Mouse (Mus musculus): ENCODE results near the gene Il9r.

GRCm38 (mm10) chr11:32230220-32230619 lies 30.1 kb upstream of the Il9r start:
- TF ChIP-seq POLR2A (IDR thresholded peaks at IDR 0.05; ENCODE audit: low read depth, low read length): no peak
- TF ChIP-seq CTCF (IDR thresholded peaks at IDR 0.05; ENCODE audit: extremely low read depth, insufficient read depth, insufficient read length, insufficient replicate concordance): no peak

Data from spleen, adult 2 months (tissue).